Mouse (Mus musculus) monocyte, adult 5-6 weeks (primary cell): ENCODE measurements at regions not wholly inside any gene's neighbourhood (a gene's known extent, or its start where the extent isn't known, plus 50 kb on each side); places are given as distances from the start of the nearest gene placed in this dataset.

Source experiments
- ATAC-seq: fragments of 153-309, 156-312 bp; replicated peaks from 2 replicates; pipeline ENCODE4 v1.8.0; 2017; ENCODE audit warnings: mild to moderate bottlenecking; ENCODE audit not compliant: low TSS enrichment, insufficient number of reproducible peaks, severe bottlenecking, poor library complexity, low FRiP score

GRCm38 (mm10) chr11:117538732-117539131 lies 54.6 kb downstream of the Gm11733 start:
- ATAC-seq = no peak

- ATAC-seq = no peak
Measured at GRCm38 (mm10) chr11:117540609-117541008, 56.4 kb downstream of the Gm11733 start.

GRCm38 (mm10) chr11:117541205-117541884 lies 57.2 kb downstream of the Gm11733 start:
- no peak for ATAC-seq

GRCm38 (mm10) chr11:117543191-117543590 lies 59.0 kb downstream of the Gm11733 start:
- ATAC-seq = no peak

GRCm38 (mm10) chr11:117544507-117544906 lies 60.3 kb downstream of the Gm11733 start:
- ATAC-seq = no peak

GRCm38 (mm10) chr11:117544926-117545325 lies 60.8 kb downstream of the Gm11733 start:
- ATAC-seq = no peak

GRCm38 (mm10) chr11:117551926-117552325 lies 67.8 kb downstream of the Gm11733 start:
- no peak for ATAC-seq

- no peak for ATAC-seq
Measured at GRCm38 (mm10) chr11:117552430-117552969, 68.3 kb downstream of the Gm11733 start.

- no peak for ATAC-seq
Measured at GRCm38 (mm10) chr11:117554111-117554510, 69.9 kb downstream of the Gm11733 start.

GRCm38 (mm10) chr11:117557474-117558381 lies 73.6 kb downstream of the Gm11733 start:
- no peak for ATAC-seq

GRCm38 (mm10) chr11:117559839-117560238 lies 75.7 kb downstream of the Gm11733 start:
- ATAC-seq = no peak

- no peak for ATAC-seq
Measured at GRCm38 (mm10) chr11:117567961-117568605, 83.9 kb downstream of the Gm11733 start.

GRCm38 (mm10) chr11:117568606-117568991 lies 84.4 kb downstream of the Gm11733 start:
- ATAC-seq = no peak

GRCm38 (mm10) chr11:117569566-117570101 lies 84.5 kb upstream of the Tnrc6c start:
- ATAC-seq = no peak

GRCm38 (mm10) chr11:117571858-117572257 lies 82.2 kb upstream of the Tnrc6c start:
- ATAC-seq = 0 out of 2 replicates have a peak, but pooled peaks have one; percentile 9

GRCm38 (mm10) chr11:117574721-117575120 lies 79.4 kb upstream of the Tnrc6c start:
- no peak for ATAC-seq

- no peak for ATAC-seq
Measured at GRCm38 (mm10) chr11:117579121-117579520, 75.0 kb upstream of the Tnrc6c start.

GRCm38 (mm10) chr11:117579720-117580119 lies 74.4 kb upstream of the Tnrc6c start:
- no peak for ATAC-seq

GRCm38 (mm10) chr11:117583478-117583877 lies 70.6 kb upstream of the Tnrc6c start:
- ATAC-seq = no peak
